Mouse (Mus musculus) limb, embryonic 15.5 days (tissue): Measurements from ENCODE around the gene 4930572O03Rik. TPM values are rescaled to one million over a fixed set of nuclear protein-coding genes. Genes with fewer than 3 reads are reported as not detected.
"Not testable (repeated sequence)": the region's sequence is repeated elsewhere in the genome, so short reads cannot be mapped to it uniquely, and the experiment has no call there.

Experiments
- ATAC-seq: fragments of 200-750 bp; cut with Nextera tagmentation; 2 replicates; pipeline ENCODE4 v1.8.0; 2017; ENCODE audit warnings: low read depth, moderate TSS enrichment; ENCODE audit not compliant: insufficient number of reproducible peaks, low FRiP score, low TSS enrichment
- H3K27ac ChIP-seq: fragments of 300-500 bp; sonication (generic); 2 replicates; pipeline ENCODE4 v1.5.1; 2015; ENCODE audit warnings: moderate library complexity, mild to moderate bottlenecking, inconsistent platforms
- H3K27me3 ChIP-seq: fragments of 300-500 bp; sonication (generic); 2 replicates; pipeline ENCODE4 v1.6.1; 2015; ENCODE audit warnings: inconsistent platforms
- H3K36me3 ChIP-seq: fragments of 300-500 bp; sonication (generic); 2 replicates; pipeline ENCODE4 v1.6.1; 2015; ENCODE audit warnings: inconsistent platforms
- H3K4me1 ChIP-seq: fragments of 300-500 bp; sonication (generic); 2 replicates; pipeline ENCODE4 v1.6.1; 2015; ENCODE audit warnings: inconsistent platforms
- H3K4me2 ChIP-seq: fragments of 300-500 bp; sonication (generic); 2 replicates; pipeline ENCODE4 v1.6.1; 2015; ENCODE audit warnings: mild to moderate bottlenecking, inconsistent platforms
- H3K4me3 ChIP-seq: fragments of 300-500 bp; sonication (generic); 2 replicates; pipeline ENCODE4 v1.5.1; 2015; ENCODE audit warnings: mild to moderate bottlenecking, inconsistent platforms
- H3K9ac ChIP-seq: fragments of 300-500 bp; sonication (generic); 2 replicates; pipeline ENCODE4 v1.6.1; 2015; ENCODE audit warnings: inconsistent platforms
- H3K9me3 ChIP-seq: fragments of 300-500 bp; sonication (generic); 2 replicates; pipeline ENCODE4 v1.6.1; 2016; ENCODE audit warnings: inconsistent platforms
- WGBS: fragments of 180-500 bp; shearing (Covaris S2); methylation state at CpG from one replicate; pipeline ENCODE4 v1.1.7; 2015; 5-methylcytosine and 5-hydroxymethylcytosine counted together
- polyA plus RNA-seq: library from polyadenylated mRNA; unstranded; fragments of >200 nt; fragmentation: Nextera tagmentation; extraction: Ambion mirVana; gene quantifications from 2 replicates; pipeline ENCODE4 v1.2.1, GENCODE M21; 2015

The 4930572O03Rik gene
- not detected in 2 replicates for polyA plus RNA-seq

DNA sequence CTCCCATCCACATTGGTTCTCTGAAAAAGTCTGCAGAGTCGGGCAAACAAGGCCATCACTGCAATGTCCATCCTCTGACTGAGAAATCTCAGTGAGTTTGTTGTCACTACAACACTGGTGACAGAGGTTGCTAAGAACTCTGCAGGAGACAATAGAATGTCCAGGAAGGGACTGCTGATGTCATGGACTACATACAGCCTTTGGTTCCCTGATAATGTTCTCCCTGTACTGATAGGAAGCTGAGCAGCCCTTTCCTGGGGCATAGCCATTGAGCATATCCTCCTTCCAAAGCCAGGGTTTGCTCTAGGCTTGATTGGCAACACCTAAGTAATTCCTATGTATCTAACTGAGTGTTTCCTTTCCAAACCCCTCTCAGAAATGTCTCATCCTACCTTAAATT lies at the start of gene 4930572O03Rik:
TSS of gene 4930572O03Rik (minus strand) at position 101 of the 400 bp plus-strand sequence.
- not testable (repeated sequence) for H3K9ac ChIP-seq
- 72% methylated on average over 1 of the region's 1 CpGs for WGBS

DNA sequence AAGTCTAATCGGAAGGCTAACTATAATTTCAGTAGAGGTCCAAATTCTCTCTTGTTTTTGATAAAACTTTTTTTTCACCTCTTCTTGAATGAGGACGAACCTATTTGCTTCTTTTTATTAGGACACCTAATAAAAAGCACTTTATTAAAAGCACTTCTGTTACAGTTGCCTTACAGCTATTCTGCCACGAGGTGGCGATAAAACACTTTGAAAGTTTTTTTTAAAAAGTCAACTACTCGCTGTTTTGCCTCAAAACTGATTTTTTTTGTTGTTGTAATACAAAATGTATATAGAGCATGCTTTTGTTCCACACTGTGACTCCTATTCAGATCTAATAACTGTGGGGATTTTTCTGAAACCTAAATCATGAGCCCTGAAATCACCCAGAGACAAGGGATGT lies 46.0 kb upstream of the 4930572O03Rik start:
- not testable (repeated sequence) for H3K4me1 ChIP-seq, H3K9ac ChIP-seq, H3K9me3 ChIP-seq, H3K36me3 ChIP-seq, H3K27me3 ChIP-seq, H3K4me3 ChIP-seq, H3K4me2 ChIP-seq, ATAC-seq, H3K27ac ChIP-seq
- 23% methylated on average over 5 of the region's 5 CpGs for WGBS

More for the DNA sequence above, at the start of gene 4930572O03Rik:
- not testable (repeated sequence) for H3K4me2 ChIP-seq, H3K27me3 ChIP-seq, H3K36me3 ChIP-seq, H3K4me1 ChIP-seq, H3K27ac ChIP-seq, H3K9me3 ChIP-seq, H3K4me3 ChIP-seq, ATAC-seq

DNA sequence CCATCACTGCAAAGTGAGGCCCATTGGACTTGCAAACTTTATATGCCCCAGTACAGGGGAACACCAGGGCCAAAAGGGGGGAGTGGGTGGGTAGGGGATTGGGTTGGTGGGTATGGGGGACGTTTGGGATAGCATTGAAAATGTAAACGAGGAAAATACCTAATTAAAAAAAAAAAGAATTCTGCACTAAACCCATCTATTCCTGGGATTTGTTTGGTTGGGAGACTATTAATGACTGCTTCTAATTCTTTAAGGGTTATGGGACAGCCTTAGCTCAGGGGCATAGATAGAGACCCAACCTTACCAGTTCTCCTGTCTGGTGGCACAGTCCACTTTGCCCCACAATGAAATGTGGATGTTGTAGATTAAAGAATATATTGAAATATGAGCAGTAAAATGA lies 40.9 kb upstream of the 4930572O03Rik start:
- H3K27me3 ChIP-seq, H3K4me2 ChIP-seq, ATAC-seq, H3K36me3 ChIP-seq, H3K27ac ChIP-seq, H3K9ac ChIP-seq, H3K4me1 ChIP-seq, H3K9me3 ChIP-seq, H3K4me3 ChIP-seq: not testable (repeated sequence)
- 36% methylated on average over 2 of the region's 2 CpGs for WGBS

DNA sequence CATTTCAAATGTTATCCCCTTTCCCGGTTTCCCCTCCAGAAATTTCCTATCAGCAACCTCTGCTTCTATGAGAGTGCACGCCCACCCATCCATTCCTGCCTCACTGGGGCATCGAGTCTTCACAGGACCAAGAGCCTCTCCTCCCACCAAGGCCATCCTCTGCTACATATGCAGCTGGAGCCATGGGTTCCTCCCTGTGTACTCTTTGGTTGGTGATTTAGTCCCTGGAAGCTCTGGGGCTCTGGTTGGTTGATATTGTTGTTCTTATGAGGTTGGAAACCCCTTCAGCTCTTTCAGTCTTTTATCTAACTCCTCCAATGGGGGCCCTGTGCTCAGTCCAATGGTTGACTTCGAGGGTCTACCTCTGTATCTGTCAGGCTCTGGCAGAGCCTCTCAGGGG lies 35.0 kb upstream of the 4930572O03Rik start:
- H3K4me2 ChIP-seq, H3K4me1 ChIP-seq, H3K9me3 ChIP-seq, H3K27me3 ChIP-seq, ATAC-seq, H3K4me3 ChIP-seq, H3K27ac ChIP-seq, H3K9ac ChIP-seq, H3K36me3 ChIP-seq: not testable (repeated sequence)
- 74% methylated on average over 4 of the region's 4 CpGs for WGBS

DNA sequence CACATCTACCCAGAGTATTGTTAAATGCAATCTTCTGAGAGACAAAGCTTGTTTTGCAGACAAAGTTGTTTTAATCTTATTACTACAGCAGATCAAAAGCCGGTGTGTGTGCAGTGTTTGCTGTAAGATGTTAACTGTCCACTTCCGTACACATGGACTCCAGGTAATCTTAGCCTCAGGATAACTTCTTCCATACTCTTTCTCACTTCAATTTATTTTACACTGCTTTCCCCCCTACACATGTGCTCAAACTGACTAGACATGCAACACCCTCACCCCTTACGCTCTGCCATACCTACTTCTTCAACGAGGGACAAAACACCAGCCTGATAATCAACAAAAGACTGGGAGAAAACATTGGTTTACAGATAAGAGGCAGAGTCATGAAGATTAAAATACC lies 34.0 kb upstream of the 4930572O03Rik start:
- not testable (repeated sequence) for H3K27ac ChIP-seq, H3K9ac ChIP-seq, H3K27me3 ChIP-seq, H3K36me3 ChIP-seq, H3K4me1 ChIP-seq, ATAC-seq, H3K4me2 ChIP-seq, H3K9me3 ChIP-seq, H3K4me3 ChIP-seq
- WGBS = 71% methylated on average over 4 of the region's 4 CpGs

DNA sequence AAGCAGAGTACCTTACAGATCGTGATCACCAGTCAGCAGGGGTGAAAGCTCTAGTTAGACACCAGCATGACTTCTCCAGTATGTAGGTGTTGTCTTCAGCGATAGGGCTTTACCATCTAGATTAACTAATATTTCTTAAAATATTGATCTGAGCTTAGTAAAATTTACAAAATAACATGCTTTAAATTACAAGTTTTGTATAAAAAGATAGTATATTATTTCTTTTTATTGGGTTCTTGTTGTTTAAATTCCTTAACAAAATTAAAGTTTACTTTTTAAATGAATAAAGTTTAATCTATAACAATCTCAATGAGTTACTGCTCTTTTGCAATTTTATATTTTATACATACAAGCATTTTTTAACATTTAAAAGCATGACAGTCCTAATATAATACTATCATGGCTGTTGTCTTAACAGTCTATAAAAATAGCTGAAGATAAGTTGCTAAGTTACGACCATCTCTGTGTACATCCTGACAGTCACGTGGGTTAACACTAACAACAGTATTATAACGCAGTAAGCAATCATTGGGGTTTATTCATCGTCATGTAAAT lies 32.9 kb upstream of the 4930572O03Rik start:
- H3K4me2 ChIP-seq, H3K27me3 ChIP-seq, H3K9me3 ChIP-seq, H3K4me1 ChIP-seq, H3K36me3 ChIP-seq, H3K4me3 ChIP-seq, H3K9ac ChIP-seq, H3K27ac ChIP-seq: not testable (repeated sequence)
- ATAC-seq = peak; percentile 82
- WGBS = 71% methylated on average over 6 of the region's 6 CpGs

DNA sequence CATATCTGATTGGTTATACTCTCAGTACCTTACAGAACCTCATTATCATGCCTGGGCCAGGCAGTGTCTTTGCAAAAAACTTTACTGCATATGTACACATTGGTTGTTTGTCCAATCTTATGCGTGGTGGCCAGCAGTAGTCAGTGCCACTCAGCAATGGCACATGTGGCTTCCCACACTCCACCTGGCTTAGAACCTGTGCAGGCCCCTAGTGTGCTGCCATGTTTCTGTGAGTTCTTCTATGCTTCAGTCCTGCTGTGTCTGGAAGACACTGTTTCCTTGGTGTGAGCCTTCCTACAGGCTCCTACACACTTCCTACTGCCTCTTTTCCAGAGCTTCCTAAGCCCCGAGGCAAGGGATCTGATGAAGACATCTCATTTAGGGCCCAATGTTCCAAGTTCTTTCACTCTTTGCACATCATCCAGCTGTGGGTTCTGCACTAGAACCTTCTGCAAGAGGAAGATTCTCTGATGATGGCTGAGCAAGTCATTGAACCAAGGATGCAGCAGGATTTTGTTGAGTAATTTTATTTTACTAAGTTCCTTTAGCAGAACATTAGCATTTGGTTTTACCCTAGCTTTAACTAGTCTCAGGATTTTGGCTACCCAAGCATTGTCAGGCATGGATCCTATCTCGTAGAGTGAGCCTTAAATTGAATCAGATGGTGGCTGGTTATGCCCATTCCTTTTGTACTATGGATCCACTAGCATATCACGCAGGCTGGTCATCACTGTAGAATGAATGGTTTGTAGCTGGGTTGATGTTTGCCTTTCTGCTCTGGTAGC lies 32.2 kb upstream of the 4930572O03Rik start:
- 65% methylated on average over 4 of the region's 4 CpGs for WGBS
- ATAC-seq = peak; percentile 84
- H3K27me3 ChIP-seq, H3K9ac ChIP-seq, H3K4me3 ChIP-seq, H3K27ac ChIP-seq, H3K4me2 ChIP-seq, H3K9me3 ChIP-seq, H3K36me3 ChIP-seq, H3K4me1 ChIP-seq: not testable (repeated sequence)

DNA sequence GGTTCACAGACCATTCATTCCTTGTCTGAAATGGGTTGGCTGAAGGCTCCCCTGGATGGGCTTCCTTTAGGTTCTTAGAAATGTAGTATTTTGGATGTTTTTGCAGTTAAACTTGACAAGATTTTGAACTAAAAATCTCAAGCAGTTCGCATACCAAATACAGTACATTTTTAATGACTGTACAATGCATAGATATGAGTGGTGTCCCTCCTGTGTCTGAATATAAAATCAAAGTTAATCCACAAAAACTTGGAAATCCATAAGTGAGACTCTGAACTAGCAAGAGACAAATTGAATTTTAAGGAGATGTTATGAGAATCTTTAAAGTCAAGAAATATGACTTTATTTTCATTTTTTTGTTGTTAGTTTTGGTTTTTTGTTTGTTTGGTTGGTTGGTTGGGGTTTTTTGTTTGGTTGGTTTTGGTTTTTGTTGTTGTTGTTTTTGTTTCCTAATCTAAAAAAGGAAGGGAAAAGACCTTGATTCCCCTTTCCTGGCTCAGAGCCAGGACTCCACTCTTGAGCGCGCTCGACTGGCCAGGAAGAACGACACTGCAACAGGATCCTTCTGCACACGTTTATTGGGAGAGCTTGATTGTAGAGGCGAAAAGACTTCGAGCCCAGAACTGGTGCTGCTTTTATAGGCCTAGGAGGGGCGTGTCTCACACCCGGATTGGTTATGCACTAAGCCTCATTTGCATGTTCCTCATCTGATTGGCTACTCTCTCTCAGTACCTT lies 24.6 kb upstream of the 4930572O03Rik start:
- WGBS = 75% methylated on average over 8 of the region's 10 CpGs
- H3K9me3 ChIP-seq, H3K4me2 ChIP-seq, H3K4me1 ChIP-seq, H3K4me3 ChIP-seq, H3K36me3 ChIP-seq, H3K27ac ChIP-seq, H3K27me3 ChIP-seq, H3K9ac ChIP-seq: not testable (repeated sequence)
- ATAC-seq = peak; percentile 75; the same call in 1 of the 2 replicates

DNA sequence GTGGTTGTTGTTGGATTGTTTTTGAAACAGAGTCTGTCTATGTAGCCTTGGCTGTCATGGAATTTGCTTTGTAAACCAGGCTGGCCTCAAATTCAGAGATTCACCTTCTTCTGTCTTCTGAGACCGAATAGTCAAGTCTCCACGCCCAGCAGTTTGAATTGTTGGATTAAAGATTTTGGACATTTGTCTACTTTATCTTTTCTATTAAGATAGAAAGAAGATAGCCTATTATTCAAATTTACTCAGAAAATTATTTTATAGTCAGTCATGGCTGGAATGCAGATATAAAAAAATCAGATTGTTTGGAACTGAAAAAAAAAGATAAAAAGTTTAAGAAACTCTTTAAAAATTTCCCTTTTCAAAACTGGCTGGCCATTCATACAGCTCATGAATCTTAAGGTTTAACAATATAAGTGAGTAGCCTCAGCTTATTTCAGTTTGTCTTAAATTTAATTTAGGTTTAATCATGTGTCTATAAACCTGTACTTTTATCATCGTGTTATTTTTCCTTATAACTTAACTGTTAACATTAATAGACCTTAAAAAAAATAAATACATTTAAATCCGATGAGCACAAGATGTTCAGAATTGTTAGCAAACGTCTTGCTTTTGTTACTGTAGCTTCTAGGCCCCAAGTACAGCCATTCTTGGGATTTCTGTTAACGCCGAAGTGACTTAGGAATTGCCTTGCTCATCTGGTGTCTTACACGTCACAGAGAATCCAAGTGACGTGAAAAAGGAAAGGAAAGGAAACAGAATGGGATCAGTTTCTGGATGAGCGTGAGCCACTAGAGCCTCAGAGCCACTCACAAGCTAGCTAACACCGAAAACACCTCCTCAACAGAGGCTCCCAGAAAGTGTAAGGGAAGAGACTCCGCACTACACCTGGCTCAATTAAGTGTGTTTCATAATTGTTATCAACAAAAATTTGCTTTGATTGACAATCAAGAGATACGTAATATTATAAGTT lies 23.4 kb upstream of the 4930572O03Rik start:
- H3K4me3 ChIP-seq, H3K27me3 ChIP-seq, H3K4me1 ChIP-seq, H3K36me3 ChIP-seq, H3K9me3 ChIP-seq, H3K4me2 ChIP-seq, H3K9ac ChIP-seq, H3K27ac ChIP-seq: not testable (repeated sequence)
- 66% methylated on average over 13 of the region's 13 CpGs for WGBS
- ATAC-seq = peak; percentile 88

DNA sequence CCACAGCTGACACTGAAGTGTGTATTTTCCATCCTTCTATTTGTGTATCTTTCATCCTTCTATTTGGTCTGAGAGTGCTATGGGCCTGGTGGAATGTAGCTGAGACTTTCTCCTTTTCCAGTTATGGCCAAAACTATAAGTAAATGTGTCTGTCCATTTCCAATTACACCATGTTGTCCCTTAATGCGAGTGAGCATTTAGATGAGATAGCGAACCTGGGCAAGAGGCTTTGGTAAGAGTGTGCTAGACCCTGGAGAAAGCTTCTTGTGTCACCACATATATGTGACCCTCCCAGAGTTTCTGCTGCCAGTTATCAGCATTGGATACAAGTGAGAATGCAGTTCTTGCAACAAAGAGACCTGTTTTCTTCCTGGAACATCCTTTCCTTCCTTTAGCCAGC lies 22.0 kb upstream of the 4930572O03Rik start:
- 69% methylated on average over 2 of the region's 2 CpGs for WGBS
- ATAC-seq, H3K4me3 ChIP-seq, H3K27ac ChIP-seq, H3K4me2 ChIP-seq, H3K9ac ChIP-seq, H3K4me1 ChIP-seq, H3K27me3 ChIP-seq, H3K9me3 ChIP-seq, H3K36me3 ChIP-seq: not testable (repeated sequence)

DNA sequence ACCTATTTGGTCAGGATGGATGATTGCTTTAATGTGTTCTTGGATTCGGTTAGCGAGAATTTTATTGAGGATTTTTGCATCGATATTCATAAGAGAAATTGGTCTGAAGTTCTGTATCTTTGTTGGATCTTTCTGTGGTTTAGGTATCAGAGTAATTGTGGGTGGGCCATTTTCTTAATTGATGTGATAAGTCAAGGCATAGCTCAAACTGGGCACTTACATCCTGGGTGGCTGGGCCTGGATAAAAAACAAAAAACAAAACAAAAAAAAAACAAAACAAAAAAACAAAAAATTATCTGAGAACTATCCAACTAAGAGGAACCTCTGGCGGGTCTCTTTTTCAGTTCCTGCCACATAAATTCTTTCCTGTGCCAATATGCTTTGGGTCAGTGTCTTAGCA lies 20.9 kb upstream of the 4930572O03Rik start:
- H3K4me2 ChIP-seq, H3K36me3 ChIP-seq, H3K4me1 ChIP-seq, H3K4me3 ChIP-seq, H3K27ac ChIP-seq, H3K9ac ChIP-seq, H3K9me3 ChIP-seq, H3K27me3 ChIP-seq: not testable (repeated sequence)
- peak; percentile 73; the same call in 1 of the 2 replicates for ATAC-seq
- 90% methylated on average over 4 of the region's 4 CpGs for whole genome bisulfite sequencing
